Mouse (Mus musculus): ENCODE data around the gene Src. TPM values are rescaled to one million over a fixed set of nuclear protein-coding genes. Genes with fewer than 3 reads are reported as not detected.

The Src gene
- total RNA-seq, 2 experiments from 2014 or later = 11.8 to 13.7 TPM

DNA sequence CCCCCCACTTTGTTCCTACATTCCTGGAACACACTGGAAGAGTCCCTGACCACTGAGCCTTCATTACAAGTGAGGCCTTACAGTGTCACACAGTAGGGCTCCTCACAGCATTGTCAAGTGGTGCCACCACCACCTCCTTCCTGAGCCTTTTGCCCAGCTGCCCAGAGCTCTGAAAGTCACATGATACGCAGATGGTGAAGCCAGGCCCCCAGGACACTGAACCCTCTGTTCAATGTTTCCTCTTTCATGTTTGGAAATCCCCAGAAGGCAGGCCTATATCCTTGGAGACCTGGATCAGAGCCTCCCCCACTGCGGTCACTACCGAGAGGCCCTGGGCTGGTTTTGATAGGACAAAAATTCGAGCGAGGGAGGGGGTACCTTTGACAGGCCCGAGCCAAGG lies 1.0 kb upstream of the Src start:
- DNase-seq = no peak

DNA sequence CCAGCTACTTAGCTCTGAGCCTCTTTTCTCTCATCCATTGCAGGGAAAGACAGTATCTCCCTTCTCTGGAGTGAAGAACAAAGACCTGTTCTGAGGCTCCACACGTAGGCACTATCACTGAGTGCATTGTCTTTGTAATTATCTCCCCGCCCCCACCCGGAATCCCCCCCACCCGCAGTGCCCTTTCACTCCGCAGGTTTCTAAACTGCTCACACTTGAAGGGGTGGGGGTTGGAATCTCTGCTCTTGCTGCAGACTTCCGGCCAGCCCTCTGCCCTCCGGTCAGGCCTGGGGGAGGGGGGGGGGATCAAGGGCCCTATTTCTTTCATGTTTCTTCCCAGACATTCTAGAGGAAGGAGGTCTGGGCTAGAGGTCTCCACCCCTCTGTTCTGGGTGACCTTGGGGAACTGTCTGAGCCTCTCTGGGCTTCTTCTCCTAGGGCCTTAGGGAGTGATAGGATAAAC lies 396 bp downstream of the Src start:
- DNase-seq = no peak

DNA sequence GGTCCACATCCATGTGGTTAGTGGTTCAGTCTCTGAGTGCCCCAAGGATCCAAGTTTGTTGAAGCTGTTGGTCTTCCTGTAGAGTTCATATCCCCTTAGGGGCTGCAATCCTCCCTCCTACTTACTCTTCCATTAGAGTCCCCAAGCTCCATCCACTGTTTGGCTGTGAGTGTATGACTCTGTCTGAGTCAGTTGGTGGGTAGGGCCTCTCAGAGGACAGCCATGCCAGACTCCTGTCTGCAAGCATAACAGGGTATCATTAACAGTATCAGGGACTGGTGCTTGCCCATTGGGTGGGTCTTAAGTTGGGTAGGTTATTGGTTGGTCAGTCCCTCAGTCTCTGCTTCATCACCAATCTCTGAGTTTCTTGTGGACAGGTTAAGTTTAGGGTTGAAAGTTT lies 1.3 kb downstream of the Src start:
- no peak for DNase-seq

DNA sequence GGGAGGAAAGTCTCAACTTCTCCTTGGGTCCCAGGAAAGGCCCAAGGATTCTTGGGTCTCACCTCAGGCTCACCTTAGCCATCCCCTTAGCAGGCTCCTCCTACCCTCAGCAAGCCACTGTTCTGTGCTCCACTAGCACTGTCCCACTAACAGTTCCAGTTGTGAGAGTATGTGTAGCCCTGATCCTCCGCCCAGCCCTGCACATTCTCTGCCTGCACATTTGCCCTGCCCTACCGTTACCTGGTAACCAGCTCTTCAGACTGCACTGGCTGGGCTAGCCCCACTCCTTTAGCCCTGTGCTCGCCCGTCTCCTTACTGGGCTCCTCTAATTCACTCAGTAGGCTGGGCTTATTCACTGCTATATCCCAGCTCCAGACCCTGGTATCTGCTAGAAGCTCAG lies 2.2 kb downstream of the Src start:
- no peak for DNase-seq

DNA sequence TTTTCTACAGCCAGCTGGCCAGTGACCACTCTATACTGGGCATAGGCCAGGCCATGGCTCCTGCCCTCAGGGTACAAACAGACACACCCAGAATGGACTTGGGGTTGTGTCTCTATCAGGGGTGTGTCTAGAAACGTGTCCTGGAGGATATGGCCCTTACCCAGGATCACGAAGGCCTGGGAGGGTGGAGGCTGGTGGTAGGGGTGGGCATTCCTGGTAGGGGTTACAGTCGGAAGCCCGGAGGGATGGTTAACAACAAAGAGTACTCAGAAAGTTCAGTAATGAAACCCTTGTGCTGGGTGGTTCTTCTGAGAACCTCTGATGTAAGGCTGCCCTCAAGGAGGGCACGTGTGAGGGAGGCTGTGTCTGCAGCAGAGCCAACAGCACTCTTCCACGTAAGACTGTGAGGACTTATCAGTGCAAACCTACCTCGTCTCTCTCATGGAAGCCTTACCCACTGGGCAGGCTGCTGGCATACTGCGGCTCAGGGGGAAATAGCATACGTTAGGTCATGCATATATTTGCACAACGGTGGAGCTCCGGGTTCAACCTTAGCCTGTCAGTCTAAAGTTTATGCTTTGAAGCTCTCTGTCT lies 3.9 kb downstream of the Src start:
- no peak for DNase-seq

DNA sequence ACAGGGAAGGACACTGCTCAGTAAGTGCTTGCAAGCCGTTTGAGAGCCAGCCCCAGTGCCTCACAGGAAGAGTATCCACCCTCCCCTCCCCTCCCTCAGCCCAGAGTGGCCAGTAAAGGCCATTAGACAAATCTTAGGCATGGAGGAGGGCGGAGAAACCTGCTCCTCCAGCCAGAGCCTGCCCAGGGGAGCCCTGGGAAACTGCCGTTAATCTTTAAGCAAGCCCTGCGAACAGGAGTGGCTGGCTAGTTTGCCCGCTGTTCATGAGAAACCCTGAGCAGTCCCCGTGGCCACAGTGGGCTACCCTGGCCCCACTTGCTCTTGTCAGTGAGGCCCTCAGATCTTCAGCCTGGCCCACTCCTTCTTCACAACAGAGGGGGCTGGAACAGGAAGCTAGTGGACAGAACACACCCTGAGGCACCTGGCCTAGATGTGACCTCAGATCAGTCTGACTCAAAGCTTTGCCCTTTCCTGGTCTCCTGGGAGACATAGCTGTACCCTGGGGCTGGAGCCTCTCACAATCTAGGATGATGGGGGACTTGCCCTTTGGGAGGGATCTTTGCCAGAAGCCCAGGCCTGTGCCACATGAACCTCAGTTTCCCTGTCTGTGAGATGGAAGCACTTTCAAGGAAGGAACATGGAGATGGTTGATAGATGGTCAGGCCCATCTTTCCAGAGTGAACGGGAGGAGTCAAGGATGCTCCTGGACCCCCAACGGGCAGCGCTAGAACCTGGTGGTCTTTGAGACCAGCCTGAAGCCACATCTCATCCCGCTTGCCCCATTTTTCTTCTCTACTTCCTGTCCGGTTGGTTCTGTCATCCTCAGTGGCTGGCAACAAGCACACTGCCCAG lies 4.8 kb downstream of the Src start:
- DNase-seq = peak; percentile 52

DNA sequence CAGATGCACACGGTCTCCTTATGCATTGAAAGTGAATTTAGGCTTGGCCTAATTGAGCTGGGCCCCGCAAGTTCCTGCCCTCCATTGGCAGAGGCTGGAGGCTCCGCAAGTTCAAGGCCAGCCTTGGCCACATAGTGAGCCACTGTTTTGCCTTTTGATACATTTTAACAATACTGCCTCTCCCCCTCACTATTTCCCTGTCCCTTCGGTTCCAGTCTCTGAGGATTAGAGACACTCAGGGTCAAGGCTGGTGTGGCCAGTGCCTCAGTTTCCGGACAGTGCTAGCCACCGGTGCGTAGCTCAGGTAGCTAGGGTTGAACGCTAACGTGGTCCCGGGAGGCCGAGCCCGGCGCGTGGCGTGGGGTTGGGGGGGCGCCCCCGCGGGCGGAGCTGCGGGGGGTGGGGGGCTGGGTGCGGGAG lies 5.5 kb downstream of the Src start:
- DNase-seq = no peak

DNA sequence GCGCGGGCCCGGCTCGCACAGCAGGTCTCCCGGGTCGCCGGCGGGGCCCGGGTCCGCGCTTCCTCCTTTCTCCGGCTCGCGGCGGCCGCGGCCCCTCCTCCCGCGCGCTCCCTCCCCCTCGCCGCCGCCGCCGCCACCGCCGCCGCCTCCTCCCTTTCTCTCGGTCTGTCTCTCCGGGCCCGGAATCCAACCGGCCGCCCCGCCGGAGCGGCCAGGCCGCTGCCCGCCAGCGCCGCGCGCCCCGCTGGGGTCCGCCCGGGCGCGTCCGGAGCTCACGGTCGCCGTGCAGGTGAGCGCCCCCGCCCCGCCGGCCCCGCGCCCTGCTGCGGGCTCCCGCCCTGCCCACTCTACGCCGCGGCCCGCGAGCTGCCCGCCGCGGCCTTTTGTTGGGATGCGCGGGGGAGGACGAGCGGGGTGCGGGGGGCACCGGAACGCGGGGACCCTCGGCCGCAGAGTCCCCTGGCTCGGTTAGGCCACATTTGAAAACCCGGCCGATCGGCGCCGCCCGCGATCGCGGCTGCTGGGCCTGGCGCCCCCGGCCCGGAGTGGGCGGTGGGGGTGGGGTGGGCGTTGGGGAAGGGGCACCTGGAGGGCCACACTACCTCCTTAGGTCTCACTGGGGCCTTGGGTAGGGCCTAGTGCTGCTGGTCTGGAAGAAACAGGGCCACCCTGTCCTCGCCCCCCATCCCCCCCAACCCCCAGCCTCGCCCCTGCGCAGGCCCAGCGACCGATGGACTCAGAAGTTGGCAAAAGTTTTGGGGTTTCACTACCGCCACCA lies 6.1 kb downstream of the Src start:
- DNase-seq = peak; percentile 57

DNA sequence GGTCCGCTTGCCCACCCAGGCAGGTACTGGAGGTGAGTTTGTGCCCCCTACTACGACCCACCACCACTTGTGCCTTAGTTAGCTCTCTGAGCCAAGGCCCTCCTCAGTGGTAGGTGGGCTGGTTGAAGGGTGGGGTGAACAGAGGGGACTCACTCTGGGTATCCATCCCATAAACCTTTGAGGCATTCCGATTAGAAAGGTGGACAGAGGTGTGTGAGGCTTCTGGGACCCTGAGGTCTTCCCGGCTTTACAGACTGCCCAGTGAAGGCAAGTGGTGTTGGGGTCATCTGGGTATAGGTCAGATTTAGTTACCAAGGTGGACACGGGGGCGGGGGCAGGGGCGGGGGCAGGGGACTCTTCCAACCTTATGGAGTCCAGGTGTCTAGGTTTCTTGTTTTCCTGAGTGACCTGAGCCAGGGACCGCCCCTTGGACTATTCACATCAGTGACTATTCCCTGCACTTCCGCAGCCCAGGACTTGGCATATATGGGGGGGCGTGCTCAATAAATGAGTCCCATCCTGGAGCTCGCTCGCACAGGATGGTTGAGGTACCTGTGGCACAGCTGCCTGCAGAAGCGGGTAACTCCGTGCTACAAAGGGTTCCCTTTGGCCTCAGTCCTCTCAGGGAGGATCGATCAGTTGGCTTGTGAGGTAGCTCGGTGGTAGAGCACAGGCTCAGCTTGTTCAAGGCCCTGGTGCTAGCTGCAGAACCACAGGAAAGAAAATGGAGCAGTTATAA lies 6.8 kb downstream of the Src start:
- no peak for DNase-seq

DNA sequence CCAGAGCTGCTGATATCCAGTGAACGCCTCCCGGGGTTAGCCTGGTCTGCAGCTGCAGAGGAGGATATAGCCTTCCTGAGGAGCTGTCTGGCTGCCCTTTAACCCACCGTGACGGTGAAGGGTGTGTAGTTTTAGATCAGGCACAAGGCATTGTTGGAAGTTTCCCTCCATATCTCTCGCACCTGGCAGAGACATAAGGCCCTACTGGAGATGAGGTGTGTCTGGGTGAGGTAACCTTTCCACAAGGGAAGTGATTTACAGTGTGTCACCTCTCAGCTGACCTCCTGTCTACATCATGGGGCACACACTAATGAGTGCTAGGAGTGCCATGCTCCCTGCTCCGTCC lies 7.4 kb downstream of the Src start:
- DNase-seq = no peak

DNA sequence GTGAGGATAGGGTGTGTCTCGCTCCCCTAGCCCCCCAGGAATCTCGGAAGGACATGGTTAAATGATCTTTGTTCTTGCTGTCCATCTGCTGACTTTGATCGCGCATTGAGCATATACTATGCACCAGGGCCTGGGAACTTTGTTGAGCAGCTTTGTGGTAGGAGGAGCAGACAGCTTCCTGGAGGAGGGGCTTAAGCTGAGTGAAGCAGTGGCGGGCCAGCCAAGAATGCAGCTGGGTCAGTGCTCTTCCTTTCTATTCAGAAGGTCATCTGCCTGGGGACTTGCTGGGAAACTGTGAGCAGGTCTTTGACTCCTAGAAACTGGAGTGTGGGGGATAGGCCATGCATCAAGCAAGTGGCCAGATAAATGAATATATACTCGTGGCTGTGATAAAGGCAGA lies 7.9 kb downstream of the Src start:
- DNase-seq = no peak

DNA sequence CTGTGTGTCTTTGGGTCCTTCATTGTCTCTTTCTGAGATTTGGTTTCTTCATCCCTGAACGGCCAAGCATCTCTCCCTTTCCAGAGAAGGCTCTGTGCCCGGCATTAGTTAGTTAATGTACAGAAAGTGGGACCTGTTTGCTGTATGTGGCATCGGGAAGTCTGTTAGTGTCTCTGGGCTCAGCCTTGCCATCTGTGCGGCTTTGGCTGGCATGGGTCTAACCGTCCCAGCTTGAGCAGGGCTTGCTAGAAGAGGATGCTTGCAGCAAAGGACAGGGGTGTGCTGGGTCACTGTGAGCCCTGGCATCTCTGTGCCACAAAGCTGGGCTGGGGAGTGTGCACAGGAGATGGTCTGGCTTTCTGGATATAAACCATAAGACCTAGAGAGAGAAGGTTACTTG lies 8.9 kb downstream of the Src start:
- DNase-seq = no peak

DNA sequence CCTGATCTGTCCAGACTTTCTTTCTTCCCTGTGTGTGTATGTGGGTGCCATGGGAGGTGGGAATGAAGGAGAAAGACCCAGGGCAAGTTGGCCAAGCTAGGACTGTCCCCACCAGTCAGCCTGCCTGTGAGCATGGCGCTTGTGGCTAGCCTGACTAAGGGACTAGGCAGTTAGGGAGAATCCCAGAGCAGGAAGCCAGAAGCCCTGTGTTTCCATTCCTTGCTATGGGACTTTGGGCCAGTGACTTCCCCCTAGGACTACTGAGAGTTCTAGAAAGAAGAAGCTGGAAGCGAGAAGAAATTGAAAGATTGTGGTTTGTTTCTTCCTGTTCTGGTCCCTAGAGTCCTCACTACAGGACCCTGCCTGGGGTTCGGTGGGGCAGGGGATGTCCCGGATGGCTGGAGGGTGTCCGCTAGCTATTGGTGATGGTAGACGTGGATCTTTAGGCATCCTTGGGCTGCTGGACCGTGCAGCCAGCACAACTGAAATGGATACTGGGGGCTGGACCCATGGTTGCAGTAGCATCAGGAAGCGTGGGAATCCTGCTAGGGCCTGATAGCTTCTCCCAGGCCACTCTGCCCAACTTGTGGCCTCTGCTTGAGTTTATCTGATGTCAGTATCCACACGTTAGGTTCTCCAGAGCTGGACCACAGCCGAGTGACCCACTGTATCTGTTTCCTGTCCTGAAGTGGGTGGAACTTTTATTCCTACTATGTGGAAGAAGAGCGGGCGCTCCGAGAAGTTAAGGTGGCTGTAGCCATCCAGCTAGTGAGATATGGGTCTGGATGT lies 10.3 kb downstream of the Src start:
- no peak for DNase-seq

DNA sequence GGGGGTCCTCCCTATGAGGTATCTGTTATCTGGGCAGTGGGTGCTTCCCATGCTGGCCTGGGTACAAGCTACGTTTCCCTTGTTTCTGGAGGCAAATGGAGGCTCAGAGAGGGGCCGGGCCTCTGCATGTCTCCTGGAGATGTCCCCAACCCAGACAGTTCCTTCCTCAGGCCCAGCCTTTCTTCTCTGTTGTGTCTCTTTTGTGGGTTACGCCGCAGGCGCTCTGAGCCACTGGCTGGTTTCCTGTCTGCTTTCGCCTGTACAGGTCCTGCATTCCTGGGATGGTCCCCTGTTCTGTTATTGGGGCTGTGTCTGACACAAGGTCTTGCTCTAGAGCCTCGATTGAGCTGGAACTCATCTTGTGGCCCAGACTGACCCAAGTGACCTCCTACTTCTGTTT lies 11.5 kb downstream of the Src start:
- DNase-seq = no peak

DNA sequence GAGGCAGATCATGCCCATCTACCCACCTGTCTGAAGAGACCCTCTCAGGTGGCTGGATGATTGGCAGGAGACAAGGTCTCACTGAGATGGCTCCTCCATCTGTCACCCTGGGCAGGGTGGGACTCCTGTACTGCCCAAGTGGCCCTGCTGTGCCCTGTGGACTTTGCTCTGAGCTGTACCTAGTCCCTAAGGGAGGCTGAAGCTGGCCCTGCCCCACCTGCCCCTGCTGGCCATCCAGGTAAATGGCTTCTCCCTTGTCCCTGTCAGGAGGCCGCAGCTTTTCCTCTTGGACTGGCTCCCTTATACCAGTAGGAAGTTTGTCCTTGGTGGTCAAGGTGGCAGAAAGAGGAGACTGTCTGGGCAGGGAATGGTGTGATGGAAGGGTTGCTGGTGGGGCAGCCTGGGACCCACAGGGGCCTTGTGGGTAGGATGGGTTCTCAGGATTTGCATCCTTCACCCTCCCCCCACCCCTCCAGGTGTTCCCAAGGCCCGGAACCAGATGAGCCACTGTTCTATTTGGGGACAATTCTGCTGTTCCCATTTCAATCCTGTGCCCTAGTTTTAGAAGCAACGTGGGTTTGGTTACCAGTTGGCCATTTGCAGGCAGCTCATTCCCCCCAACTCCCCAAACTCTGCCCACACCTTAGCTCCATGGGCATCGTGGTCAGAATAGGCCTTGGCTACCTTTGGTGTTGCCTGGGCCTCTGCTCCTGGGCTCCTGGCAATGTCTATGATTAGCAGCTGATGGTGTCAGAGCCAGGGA lies 12.6 kb downstream of the Src start:
- DNase-seq = no peak

DNA sequence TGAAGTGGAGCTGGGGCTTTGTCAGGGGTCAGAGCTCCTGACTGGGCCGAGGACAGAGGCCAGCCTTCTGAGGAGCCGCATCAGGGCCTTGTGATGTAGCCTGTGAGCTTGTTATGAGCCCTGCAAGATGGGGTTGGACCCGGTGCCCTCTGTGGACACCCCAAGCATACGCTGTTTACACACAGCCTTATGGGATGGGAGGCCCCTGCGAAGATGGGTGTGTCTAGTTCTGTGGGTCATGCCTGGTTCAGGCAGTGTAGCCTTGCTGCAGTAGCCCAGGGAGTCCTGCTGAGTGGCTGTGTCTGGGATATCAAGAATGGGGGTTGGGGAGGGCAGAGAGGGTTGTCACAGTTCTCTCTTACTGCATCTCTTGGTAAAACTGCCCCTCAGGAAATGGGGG lies 13.7 kb downstream of the Src start:
- DNase-seq = no peak

DNA sequence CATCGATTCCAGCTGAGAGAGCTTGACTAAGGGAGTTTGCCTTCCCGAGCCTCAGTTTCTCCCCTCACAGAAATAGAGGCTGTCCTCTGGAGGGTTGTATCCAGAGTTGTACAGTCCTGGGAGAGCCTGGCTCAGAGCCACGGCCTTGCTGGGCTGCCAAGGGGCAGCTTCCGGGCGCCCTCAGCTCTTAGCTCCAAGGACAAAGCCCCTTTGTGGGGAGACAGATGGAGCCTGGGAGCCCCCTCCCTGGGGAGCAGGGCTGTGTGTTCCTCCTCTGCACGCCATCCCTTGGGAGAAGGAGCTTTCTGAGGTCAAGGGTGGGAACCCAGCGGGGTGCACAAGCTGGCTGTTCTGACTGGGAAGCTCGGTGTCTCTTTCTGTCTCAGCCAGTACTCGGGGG lies 14.2 kb downstream of the Src start:
- DNase-seq = peak; percentile 47

DNA sequence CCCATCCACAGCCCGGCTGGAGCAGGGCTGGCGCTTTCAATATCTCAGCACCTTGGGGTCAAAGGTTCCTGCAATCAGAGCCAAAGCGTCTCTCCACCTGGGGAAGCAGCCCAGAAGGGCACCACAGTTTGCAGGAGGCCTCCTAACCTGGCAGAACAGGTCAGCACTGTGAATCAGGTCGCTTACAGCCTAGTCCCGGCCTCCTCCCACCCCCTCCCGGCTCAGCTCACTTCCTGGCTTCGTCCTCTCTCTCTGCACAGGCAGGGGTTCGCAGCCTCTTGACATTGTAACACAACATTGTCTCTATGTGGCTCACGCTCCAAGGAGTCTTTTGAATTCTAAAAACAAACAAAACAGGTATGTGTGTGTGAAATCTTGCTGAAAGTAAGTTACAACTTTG lies 15.8 kb downstream of the Src start:
- no peak for DNase-seq

DNA sequence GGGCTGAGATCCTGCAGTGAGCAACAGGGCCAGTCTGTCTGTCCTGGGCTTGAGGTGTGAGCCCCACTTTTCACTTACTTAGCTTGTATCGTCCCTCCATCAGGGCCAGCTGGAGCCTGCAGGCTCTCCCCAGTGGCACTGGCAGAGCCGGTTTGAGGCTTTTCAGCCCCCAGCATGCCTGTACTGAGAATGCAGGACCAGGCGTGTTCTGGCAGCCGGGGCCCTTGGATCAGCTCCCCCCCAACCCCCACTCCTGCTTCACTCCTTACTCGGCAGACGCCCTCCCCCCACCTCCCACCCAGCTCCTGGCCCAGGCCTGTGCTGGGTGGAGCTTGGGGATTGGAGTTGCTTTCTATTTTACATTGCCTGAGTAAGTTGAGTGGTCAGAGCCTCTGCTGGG lies 16.3 kb downstream of the Src start:
- DNase-seq = peak; percentile 41

DNA sequence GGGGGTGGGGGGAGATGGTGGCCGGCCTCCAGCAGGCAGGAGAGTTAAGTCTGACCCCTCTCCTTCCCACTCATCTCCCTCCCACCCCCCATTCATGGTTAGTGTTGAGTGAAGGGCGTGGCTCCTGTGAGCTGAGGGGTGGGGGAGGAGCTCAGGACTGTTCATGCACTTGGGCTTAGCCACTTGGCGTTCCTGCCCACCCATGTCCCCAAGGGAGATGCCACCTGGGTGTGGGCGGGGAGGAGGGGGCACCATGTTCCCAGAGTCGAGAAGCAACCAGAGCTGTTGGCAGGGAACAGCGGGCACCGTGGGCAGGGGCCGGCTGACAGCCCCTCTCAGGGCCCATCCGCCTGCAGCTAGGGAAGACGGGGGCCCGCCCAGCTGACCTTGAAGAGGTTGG lies 18.3 kb downstream of the Src start:
- DNase-seq = no peak

DNA sequence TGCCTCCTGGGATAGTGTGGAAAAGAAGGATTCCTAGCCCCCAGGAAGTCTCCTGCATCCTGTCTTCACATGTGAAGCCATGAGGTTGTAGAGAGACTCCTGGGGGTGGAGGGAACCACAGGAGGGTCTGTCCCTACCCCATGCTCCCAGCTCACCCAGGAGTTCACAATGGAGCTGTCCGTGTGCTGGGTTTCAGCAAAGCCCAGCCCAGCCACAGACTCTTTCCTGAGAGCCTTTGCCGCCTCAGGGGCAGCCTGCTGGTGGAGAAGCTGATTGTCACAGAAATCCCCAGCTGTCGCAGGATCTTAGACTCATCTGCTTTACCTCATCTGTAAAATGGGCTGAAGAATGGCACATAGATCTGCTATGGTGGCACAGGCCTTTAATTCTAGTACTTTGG lies 18.9 kb downstream of the Src start:
- no peak for DNase-seq
